Mouse (Mus musculus) gastrocnemius, adult 8-10 months (tissue): ENCODE data around the gene Slc6a6. TPM values are rescaled to one million over a fixed set of nuclear protein-coding genes. Genes with fewer than 3 reads are reported as not detected.

Experiments
- DNase-seq, 2 experiments: peaks; one replicate each; pipeline ENCODE4 v3.0.0; 2022; ENCODE audit warnings: low spot score in 2 of 2
- total RNA-seq, 4 experiments: library from RNA; stranded (reverse); gene quantifications; 2 replicates each; pipeline ENCODE4 v1.2.4; 2022

Slc6a6 gene
- total RNA-seq, 4 experiments from 2014 or later = 66.0 to 81.7 (median 77.6) TPM

- DNase-seq = no peak
These were observed 14.6 kb upstream of the Slc6a6 start for GRCm38 (mm10) chr6:91669270-91669669.

- no peak for DNase-seq
These were observed 13.6 kb upstream of the Slc6a6 start for GRCm38 (mm10) chr6:91670224-91670623.

GRCm38 (mm10) chr6:91674757-91675350, 9.0 kb upstream of the Slc6a6 start:
- DNase-seq = no peak

GRCm38 (mm10) chr6:91678506-91679094, 5.3 kb upstream of the Slc6a6 start:
- no peak for DNase-seq

GRCm38 (mm10) chr6:91679095-91679577, 4.7 kb upstream of the Slc6a6 start:
- DNase-seq = no peak

GRCm38 (mm10) chr6:91679716-91680115, 4.1 kb upstream of the Slc6a6 start:
- DNase-seq = no peak

- DNase-seq = no peak
These were observed 2.0 kb upstream of the Slc6a6 start for GRCm38 (mm10) chr6:91681841-91682240.

GRCm38 (mm10) chr6:91683121-91683520, 732 bp upstream of the Slc6a6 start:
- DNase-seq = peak; percentile 47 to 71

GRCm38 (mm10) chr6:91684474-91684829, 599 bp downstream of the Slc6a6 start:
- DNase-seq = no peak

GRCm38 (mm10) chr6:91684831-91685532, 1.1 kb downstream of the Slc6a6 start:
- peak; percentile 62 to 81 for DNase-seq

- DNase-seq = no peak
These were observed 1.7 kb downstream of the Slc6a6 start for GRCm38 (mm10) chr6:91685533-91685883.

GRCm38 (mm10) chr6:91685896-91686295, 2.0 kb downstream of the Slc6a6 start:
- DNase-seq = no peak

GRCm38 (mm10) chr6:91686597-91686996, 2.7 kb downstream of the Slc6a6 start:
- DNase-seq = no peak

GRCm38 (mm10) chr6:91688021-91688420, 4.2 kb downstream of the Slc6a6 start:
- no peak for DNase-seq

GRCm38 (mm10) chr6:91689231-91689630, 5.4 kb downstream of the Slc6a6 start:
- DNase-seq = no peak

- DNase-seq = no peak
These were observed 6.4 kb downstream of the Slc6a6 start for GRCm38 (mm10) chr6:91690222-91690621.

- DNase-seq = no peak
These were observed 6.8 kb downstream of the Slc6a6 start for GRCm38 (mm10) chr6:91690646-91691045.

GRCm38 (mm10) chr6:91691576-91691975, 7.7 kb downstream of the Slc6a6 start:
- no peak for DNase-seq

GRCm38 (mm10) chr6:91693301-91693886, 9.5 kb downstream of the Slc6a6 start:
- DNase-seq = no peak

- peak in 1 of 2 experiments; percentile 51 for DNase-seq
These were observed 10.8 kb downstream of the Slc6a6 start for GRCm38 (mm10) chr6:91694610-91695009.

GRCm38 (mm10) chr6:91698831-91699230, 15.0 kb downstream of the Slc6a6 start:
- DNase-seq = no peak

- no peak for DNase-seq
These were observed 15.8 kb downstream of the Slc6a6 start for GRCm38 (mm10) chr6:91699482-91700200.
